Mouse (Mus musculus) intestine, postnatal 0 days (tissue): ENCODE results near the gene Ccl7. TPM values are rescaled to one million over a fixed set of nuclear protein-coding genes. Genes with fewer than 3 reads are reported as not detected.

Experiments
- ATAC-seq: fragments of 200-750 bp; cut with Nextera tagmentation; 2 replicates; pipeline ENCODE4 v1.8.0; 2017; ENCODE audit warnings: mild to moderate bottlenecking, moderate TSS enrichment, moderate library complexity
- H3K27ac ChIP-seq: fragments of 300-500 bp; sonication (generic); 2 replicates; pipeline ENCODE4 v1.5.1; 2014; ENCODE audit warnings: mild to moderate bottlenecking, low read depth, low read length, moderate library complexity
- H3K27me3 ChIP-seq: fragments of 300-500 bp; sonication (generic); replicated peaks from 2 replicates; pipeline ENCODE4 v1.6.1; 2014; ENCODE audit warnings: low read length, mixed read lengths; ENCODE audit not compliant: control insufficient read depth, insufficient read depth
- H3K36me3 ChIP-seq: fragments of 300-500 bp; sonication (generic); 2 replicates; pipeline ENCODE4 v1.6.1; 2014; ENCODE audit warnings: mild to moderate bottlenecking, moderate library complexity; ENCODE audit not compliant: control insufficient read depth, insufficient read depth
- H3K4me1 ChIP-seq: fragments of 300-500 bp; sonication (generic); replicated peaks from 2 replicates; pipeline ENCODE4 v1.6.1; 2014; ENCODE audit warnings: antibody characterized with exemption, low read length, mixed read lengths; ENCODE audit not compliant: control insufficient read depth, insufficient read depth
- H3K4me2 ChIP-seq: fragments of 300-500 bp; sonication (generic); replicated peaks from 2 replicates; pipeline ENCODE4 v1.6.1; 2014; ENCODE audit warnings: low read depth, mild to moderate bottlenecking, moderate library complexity
- H3K4me3 ChIP-seq: fragments of 300-500 bp; sonication (generic); 2 replicates; pipeline ENCODE4 v1.5.1; 2014; ENCODE audit warnings: low read depth, low read length
- H3K9ac ChIP-seq: fragments of 300-500 bp; sonication (generic); 2 replicates; pipeline ENCODE4 v1.6.1; 2014; ENCODE audit warnings: mild to moderate bottlenecking, low read depth, low read length
- H3K9me3 ChIP-seq: fragments of 300-500 bp; sonication (generic); 2 replicates; pipeline ENCODE4 v1.6.1; 2016; ENCODE audit warnings: mixed run types; ENCODE audit not compliant: control insufficient read depth
- CTCF ChIP-seq: sonication (generic); IDR thresholded peaks from 2 replicates; pipeline ENCODE4 v1.5.1; 2016; ENCODE audit warnings: low read depth, mild to moderate bottlenecking, control low read depth, antibody characterized with exemption, moderate library complexity
- WGBS: fragments of 180-500 bp; shearing (Covaris S2); extraction: QIAGEN DNeasy Blood & Tissue Kit; methylation state at CpG from one replicate; pipeline ENCODE4 v1.1.7; 2014; 5-methylcytosine and 5-hydroxymethylcytosine counted together
- polyA plus RNA-seq: library from polyadenylated mRNA; unstranded; fragments of >200 nt; fragmentation: Nextera tagmentation; extraction: Ambion mirVana; gene quantifications from 2 replicates; pipeline ENCODE4 v1.2.1, GENCODE M21; 2015

The Ccl7 gene
- 2.4 and 2.6 TPM in 2 replicates for polyA plus RNA-seq

DNA sequence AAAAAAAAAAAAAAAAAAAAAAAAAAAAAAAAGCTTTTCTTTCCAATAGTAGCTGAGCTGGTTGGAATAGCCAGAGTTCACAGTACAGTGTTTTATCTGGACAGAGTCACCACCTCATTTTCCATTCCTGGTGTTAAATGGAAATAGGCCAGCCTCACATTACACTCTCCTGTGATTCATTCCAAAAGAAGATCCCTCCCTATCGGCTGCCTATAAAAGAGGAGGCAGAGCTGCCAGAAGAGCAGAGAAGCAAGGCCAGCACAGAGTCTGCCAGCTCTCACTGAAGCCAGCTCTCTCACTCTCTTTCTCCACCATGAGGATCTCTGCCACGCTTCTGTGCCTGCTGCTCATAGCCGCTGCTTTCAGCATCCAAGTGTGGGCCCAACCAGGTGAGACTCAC lies at the start of gene Ccl7:
Ccl7 (plus strand) TSS at position 242 of the 400 bp plus-strand sequence.
- H3K27me3 ChIP-seq = no peaks in the 10 kb centered on the region
- no peak for TF ChIP-seq CTCF
- H3K4me1 ChIP-seq = no peaks in the 10 kb centered on the region
- no peak for ATAC-seq
- 70% methylated on average over 3 of the region's 3 CpGs for WGBS
- no peak within 1 kb of the TSS for H3K27ac ChIP-seq
- H3K9me3 ChIP-seq = no peaks in the 10 kb centered on the region
- no peak within 1 kb of the TSS for H3K9ac ChIP-seq
- no peaks in the 10 kb centered on the region for H3K36me3 ChIP-seq
- no peak within 1 kb of the TSS for H3K4me2 ChIP-seq
- no peak within 1 kb of the TSS for H3K4me3 ChIP-seq

DNA sequence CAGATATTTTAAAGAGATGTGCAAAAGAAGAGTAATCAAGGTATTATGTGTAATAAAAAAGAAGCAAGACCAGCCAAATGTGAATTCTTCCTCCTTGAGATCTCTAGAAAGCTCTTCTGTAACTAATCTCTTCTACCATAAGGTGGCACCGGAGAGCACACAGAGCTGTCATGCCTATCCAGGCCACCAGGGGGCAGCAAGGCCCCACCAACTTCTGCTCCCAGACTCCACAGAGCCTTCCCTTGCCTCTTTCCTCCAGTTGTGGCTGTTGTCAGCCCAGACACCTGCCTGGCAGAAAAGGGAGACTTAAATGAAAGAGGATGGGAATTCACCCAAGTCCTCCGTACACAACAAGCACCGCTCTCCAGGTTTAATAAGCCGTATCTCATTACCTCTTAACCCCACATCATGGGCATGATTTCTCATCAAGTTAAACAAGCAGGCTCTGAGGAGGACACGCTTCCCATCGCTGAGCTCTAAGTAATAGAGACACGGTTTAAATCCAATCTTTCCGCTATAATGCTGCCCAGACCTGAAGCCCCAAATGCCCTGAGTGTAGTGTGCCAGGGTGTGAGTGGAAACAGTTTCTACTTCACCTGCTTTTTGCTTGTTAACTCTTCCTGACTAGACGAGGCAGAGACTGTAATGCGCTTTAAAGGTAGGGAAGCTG lies 49.2 kb upstream of the Ccl7 start:
- Histone ChIP-seq H3K27me3 (no peaks in the 10 kb centered on the region), H3K4me2 (no peak overlapping the region), H3K9ac (no peak overlapping the region), H3K36me3 (no peaks in the 10 kb centered on the region), H3K9me3 (no peaks in the 10 kb centered on the region), H3K27ac (no peak overlapping the region), H3K4me3 (no peak overlapping the region), H3K4me1 (no peaks in the 10 kb centered on the region)
- 69% methylated on average over 10 of the region's 10 CpGs for WGBS
- peak; percentile 100 for TF ChIP-seq CTCF
- ATAC-seq = no peak

DNA sequence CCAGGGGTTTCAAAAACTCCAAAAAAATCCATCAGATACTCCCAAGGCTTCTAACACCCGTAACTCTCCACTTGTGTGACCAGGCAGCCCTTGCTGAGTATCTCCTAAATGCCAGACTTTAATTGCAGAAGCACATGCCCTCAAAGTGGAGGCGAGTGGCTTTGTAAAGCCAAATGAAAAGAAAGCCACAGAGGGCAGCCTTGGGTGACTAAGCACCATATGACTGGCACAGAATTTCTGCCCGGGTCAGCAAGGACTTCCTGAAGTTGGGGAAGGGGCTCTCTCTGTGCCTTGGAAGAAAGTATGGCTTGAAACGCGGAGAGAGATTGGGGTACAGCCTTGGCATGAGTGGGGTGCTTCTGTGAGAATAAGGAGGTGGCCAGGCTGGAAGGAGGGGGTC lies 48.4 kb upstream of the Ccl7 start:
- H3K36me3 ChIP-seq = no peaks in the 10 kb centered on the region
- H3K4me2 ChIP-seq = no peak overlapping the region
- no peak overlapping the region for H3K27ac ChIP-seq
- H3K9me3 ChIP-seq = no peaks in the 10 kb centered on the region
- no peak overlapping the region for H3K9ac ChIP-seq
- H3K4me1 ChIP-seq = no peaks in the 10 kb centered on the region
- no peaks in the 10 kb centered on the region for H3K27me3 ChIP-seq
- 86% methylated on average over 5 of the region's 5 CpGs for WGBS
- no peak for TF ChIP-seq CTCF
- H3K4me3 ChIP-seq = no peak overlapping the region
- no peak for ATAC-seq

DNA sequence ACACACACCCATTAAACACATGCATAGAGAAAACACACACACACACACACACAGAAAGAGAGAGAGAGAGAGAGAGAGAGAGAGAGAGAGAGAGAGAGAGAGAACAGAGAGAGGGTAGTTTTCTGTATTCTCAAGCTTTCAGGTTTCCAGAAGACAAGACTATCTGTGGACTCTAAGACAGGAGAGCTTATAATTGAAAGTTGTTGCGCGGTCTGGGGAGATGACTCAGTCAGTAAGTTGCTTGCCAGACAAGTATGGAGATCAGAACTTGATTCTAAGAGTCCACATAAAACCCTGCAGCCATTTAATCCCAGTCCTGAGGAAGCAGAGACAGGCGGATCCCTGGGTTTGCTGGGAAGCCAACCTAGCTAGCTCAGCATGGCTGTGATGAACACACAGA lies 46.9 kb upstream of the Ccl7 start:
- H3K27me3 ChIP-seq = no peaks in the 10 kb centered on the region
- 86% methylated on average over 3 of the region's 3 CpGs for WGBS
- TF ChIP-seq CTCF = no peak
- no peak overlapping the region for H3K27ac ChIP-seq
- no peaks in the 10 kb centered on the region for H3K36me3 ChIP-seq
- H3K9ac ChIP-seq = no peak overlapping the region
- no peak overlapping the region for H3K4me2 ChIP-seq
- H3K4me1 ChIP-seq = no peaks in the 10 kb centered on the region
- no peak overlapping the region for H3K4me3 ChIP-seq
- no peak for ATAC-seq
- no peaks in the 10 kb centered on the region for H3K9me3 ChIP-seq

DNA sequence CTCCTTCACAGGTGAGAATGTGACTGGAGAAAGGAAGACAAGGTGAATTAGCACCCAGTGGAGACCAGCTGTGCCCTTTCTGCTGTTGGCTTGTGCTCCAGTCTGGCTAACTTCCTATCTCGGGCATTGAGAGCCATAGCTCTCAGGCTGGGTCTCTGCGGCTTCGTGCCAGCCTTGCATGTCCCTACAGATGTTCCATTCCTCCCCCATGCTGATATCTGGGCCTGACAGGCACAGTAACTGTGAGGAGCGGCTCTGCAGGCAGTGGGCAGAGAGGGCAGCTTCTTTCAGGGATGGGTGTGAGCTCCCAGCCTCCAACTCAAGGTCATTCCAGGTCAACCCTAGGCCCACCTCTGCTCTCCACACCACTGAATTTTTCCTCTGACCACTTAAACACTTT lies 46.0 kb upstream of the Ccl7 start:
- WGBS = 80% methylated on average over 4 of the region's 4 CpGs
- no peak overlapping the region for H3K4me3 ChIP-seq
- no peaks in the 10 kb centered on the region for H3K27me3 ChIP-seq
- ATAC-seq = no peak
- H3K9ac ChIP-seq = no peak overlapping the region
- no peaks in the 10 kb centered on the region for H3K36me3 ChIP-seq
- H3K9me3 ChIP-seq = no peaks in the 10 kb centered on the region
- H3K4me1 ChIP-seq = no peaks in the 10 kb centered on the region
- no peak overlapping the region for H3K27ac ChIP-seq
- H3K4me2 ChIP-seq = no peak overlapping the region
- no peak for TF ChIP-seq CTCF

DNA sequence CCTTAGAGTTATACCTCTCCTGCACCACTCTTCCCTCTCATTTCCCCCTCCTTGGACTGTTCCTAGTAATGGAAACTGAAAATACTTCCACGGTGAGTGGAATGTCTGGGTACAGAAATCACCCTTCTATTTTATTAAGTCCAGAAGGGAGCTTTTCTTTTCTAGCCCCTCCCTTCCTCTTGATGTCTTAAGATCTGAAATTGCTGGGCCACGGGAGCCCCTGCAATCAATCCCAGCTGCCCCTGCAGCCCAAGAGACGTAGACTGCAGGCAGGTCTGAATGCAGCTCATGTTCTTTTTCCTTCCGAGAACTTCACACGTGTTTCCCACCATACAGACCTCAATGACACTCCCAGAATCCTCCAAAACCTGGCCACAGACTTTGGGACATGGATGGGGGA lies 44.9 kb upstream of the Ccl7 start:
- Histone ChIP-seq H3K9ac (no peak overlapping the region), H3K9me3 (no peaks in the 10 kb centered on the region), H3K4me3 (no peak overlapping the region), H3K27ac (no peak overlapping the region), H3K27me3 (no peaks in the 10 kb centered on the region), H3K4me1 (no peaks in the 10 kb centered on the region), H3K4me2 (no peak overlapping the region), H3K36me3 (no peaks in the 10 kb centered on the region)
- TF ChIP-seq CTCF = no peak
- WGBS = 58% methylated on average over 5 of the region's 5 CpGs
- no peak for ATAC-seq

DNA sequence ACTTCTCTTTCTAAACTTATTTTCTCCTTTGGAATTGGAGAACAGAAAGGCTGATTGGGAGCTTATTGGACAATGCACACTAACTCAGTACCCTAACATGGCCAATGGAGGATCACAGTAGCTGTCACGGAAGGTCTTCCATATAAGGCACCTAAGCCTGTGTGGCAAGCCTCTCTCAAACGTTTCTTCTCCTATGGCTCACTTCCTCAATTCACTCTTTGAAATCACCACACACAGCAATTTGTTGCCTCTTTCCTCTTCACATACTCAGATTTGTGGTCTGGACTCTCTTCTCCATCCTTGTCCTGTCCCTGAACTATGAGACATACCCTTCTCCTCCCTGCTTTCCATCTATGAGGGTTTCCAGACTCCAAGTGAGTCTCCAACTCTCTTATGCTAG lies 40.7 kb upstream of the Ccl7 start:
- Histone ChIP-seq H3K4me3 (no peak overlapping the region), H3K27me3 (no peaks in the 10 kb centered on the region), H3K27ac (no peak overlapping the region), H3K4me2 (no peak overlapping the region), H3K36me3 (no peaks in the 10 kb centered on the region), H3K9me3 (no peaks in the 10 kb centered on the region), H3K9ac (no peak overlapping the region), H3K4me1 (no peaks in the 10 kb centered on the region)
- no peak for ATAC-seq
- WGBS = 66% methylated on average over 2 of the region's 2 CpGs
- TF ChIP-seq CTCF = no peak
